Mouse (Mus musculus) C2C12 (cell line): Measurements from ENCODE around the gene Ola1.

Experiments used
- CEBPB ChIP-seq: IDR thresholded peaks from one replicate; pipeline ENCODE4 v1.6.1; 2011; ENCODE audit warnings: low read depth, mild to moderate bottlenecking, control low read depth, moderate library complexity
- CTCF ChIP-seq: IDR thresholded peaks from one replicate; pipeline ENCODE4 v1.5.1; 2011; ENCODE audit not compliant: control insufficient read depth, insufficient read depth, insufficient read length
- MAX ChIP-seq: IDR thresholded peaks from one replicate; pipeline ENCODE4 v1.6.1; 2011; ENCODE audit warnings: mild to moderate bottlenecking, control low read depth
- MYOD1 ChIP-seq: IDR thresholded peaks from one replicate; pipeline ENCODE4 v1.6.1; 2011; ENCODE audit warnings: low read depth; ENCODE audit not compliant: control insufficient read depth, insufficient read length
- MYOG ChIP-seq: IDR thresholded peaks from one replicate; pipeline ENCODE4 v1.6.1; 2011; ENCODE audit not compliant: control insufficient read depth, insufficient read length; ENCODE audit errors: extremely low read depth
- USF1 ChIP-seq: IDR thresholded peaks from one replicate; pipeline ENCODE4 v1.6.1; 2011; ENCODE audit warnings: low read depth, mild to moderate bottlenecking, control low read depth, moderate library complexity

DNA sequence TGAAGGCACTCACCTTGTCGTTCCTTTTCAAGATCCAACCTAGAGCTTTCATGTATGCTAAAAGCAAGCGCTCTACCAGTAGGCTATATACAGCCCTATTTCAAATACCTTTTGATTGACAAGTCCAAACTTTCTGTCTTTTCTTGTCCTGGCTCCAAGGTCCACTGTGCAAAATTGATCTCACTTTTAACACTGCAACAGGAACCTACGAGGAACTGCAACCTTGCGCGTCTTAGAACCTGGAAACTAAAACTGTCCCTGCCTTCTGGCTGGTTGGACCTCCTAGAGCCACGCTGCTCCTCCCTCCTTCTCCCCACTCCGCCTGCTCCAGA, 5.2 kb downstream of the Ola1 start:
- TF ChIP-seq CTCF (no peak), MYOD1 (no peak), USF1 (no peak), MAX (no peak), MYOG (no peak), CEBPB (no peak)
